Mouse (Mus musculus) brain, adult 2 months (tissue): ENCODE measurements around the gene Paqr4.
"Not testable (repeated sequence)": the region's sequence is repeated elsewhere in the genome, so short reads cannot be mapped to it uniquely, and the experiment has no call there.

Experiments
- DNase-seq: peaks from one replicate; pipeline ENCODE4 v3.0.0; 2011; ENCODE audit warnings: low read depth, low spot score

Paqr4 gene

DNA sequence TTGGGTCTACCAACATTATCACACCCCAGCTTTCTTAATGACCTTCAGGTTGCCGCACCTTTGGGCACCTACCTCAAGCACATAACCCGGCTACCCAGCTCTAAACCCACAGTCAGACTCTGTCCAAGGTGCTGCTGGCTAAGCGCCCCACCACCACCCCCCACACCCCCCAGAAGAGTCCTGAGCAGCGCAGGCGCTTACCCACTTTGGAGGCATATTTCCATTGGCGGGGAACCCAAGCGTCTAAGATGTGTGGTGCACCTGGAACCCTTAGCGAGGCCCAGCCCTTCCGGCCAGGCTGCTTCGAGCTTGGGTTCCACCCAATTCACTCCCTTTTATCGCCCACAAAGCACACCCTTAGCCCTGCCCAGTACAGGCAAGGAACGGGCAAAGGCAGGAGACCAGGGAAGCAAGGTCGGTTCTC lies at the start of gene Paqr4:
Gene Paqr4, minus strand, starts transcription at position 270 of the 424 bp plus-strand sequence.
- DNase-seq, result peak; percentile 61

GRCm38 (mm10) chr17:23789749-23790268 lies 49.1 kb upstream of the Paqr4 start:
- DNase-seq, result no peak

- no peak for DNase-seq
Observed at GRCm38 (mm10) chr17:23788973-23789372, 48.3 kb upstream of the Paqr4 start.

GRCm38 (mm10) chr17:23786510-23786931 lies 45.9 kb upstream of the Paqr4 start:
- peak; percentile 91 for DNase-seq

DNA sequence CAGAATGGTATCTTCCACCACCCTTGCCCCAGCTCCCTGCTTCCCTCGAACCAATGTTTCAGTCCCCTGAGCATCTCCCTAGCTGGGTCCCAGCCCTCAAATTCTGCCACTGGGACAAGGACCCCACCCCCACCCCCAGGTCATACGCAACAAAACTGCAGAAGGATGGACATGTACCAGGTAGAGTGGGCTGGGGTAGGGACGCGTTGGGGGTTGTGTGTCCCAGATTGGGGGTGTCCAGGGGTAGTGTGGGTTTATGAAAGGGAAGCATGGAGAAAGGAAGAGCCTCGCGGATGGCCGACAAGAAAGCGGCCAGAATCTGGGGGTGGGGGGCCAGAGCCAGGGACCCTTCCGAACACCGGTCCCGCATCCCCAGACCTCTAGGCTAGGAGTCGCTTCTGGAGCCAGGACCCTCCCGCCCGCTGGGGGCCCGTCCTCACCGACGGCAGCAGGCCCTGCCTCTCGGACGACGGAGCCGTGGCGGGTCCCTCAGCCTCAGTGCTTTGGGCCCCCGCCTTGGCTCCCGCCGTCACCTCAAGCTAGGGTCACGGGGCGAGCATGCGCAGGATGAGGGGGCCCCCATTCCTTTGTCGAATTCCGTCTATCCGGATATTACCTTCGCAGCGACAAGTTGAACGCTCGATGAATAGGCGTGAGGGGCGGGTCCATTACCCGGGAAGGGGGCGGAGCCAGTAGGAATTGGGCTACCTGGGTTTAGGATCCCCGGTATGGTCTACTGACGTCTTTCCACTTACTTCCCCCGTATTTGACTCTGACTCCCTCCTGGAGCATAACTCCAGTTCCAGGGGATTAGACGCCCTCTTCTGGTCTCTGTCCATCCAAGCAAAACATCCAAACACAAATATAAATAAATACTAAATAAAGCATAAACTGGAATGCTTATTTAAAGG lies 45.1 kb upstream of the Paqr4 start, which contains the start of gene Flywch2:
Gene Flywch2, minus strand, starts transcription at position 521 of the 911 bp plus-strand sequence.
- peak; percentile 98 for DNase-seq

GRCm38 (mm10) chr17:23783352-23783751 lies 42.7 kb upstream of the Paqr4 start:
- DNase-seq, result no peak

DNA sequence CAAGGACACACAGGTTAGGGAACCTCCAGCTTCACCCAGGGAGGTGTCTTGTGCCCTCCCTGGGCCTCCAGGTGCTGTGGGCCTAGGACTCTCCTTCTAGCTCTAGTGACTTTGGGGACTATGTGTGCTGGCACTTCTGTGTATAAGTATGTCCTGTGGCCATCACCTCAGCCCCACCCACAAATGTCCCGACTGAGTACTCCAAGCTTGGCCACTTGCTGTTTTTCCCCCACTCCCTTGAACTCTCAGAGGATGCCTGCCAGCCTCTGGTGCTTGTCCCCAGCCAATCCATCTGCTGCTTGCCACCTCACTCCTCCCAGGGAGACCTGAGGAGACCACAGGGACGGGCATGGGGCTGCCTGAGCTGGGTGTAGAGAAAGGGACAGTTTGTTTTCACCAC lies 37.8 kb upstream of the Paqr4 start:
- DNase-seq, result no peak

- DNase-seq, result no peak
Observed at GRCm38 (mm10) chr17:23777141-23777540, 36.5 kb upstream of the Paqr4 start.

GRCm38 (mm10) chr17:23776216-23776615 lies 35.5 kb upstream of the Paqr4 start:
- DNase-seq, result no peak

DNA sequence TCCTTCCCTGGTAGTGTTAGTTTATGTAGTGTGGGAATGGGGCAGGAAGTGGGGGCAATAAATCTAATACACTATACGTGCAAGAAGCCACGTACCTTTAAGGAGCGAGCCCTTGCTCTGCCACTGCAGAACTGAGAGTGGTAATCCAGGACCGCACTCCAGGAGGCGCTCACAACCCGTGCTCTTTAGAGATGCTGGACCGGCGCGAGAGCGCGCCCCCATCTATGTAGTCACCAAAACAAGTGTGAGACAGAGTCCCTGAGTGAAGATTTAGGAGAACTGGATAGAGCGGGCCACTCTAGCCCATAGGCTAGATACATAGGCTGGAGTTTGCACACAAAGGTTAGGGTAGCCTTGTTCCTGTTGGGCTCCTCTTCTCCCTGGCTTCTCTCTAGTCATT lies 33.4 kb upstream of the Paqr4 start:
- DNase-seq, result peak; percentile 88

DNA sequence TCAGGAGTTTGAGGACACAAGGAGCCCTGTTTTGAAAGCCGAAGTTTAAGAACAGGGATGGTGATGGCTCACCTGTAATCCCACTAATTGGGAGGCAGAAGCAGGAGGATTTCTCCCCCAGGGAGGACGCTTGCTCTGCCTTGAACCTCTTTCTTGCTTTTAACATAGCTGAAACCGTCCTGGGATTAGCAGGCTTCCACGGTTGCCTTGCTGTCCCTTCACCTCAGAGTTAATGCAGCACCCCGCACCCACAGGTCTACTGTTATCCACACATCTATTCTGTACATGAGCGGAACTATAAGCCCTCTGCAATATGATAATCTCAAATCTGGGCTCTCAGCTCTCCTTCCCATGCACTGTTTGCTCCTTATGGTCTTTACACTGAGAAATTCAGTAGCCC lies 33.0 kb upstream of the Paqr4 start:
- no peak for DNase-seq

DNA sequence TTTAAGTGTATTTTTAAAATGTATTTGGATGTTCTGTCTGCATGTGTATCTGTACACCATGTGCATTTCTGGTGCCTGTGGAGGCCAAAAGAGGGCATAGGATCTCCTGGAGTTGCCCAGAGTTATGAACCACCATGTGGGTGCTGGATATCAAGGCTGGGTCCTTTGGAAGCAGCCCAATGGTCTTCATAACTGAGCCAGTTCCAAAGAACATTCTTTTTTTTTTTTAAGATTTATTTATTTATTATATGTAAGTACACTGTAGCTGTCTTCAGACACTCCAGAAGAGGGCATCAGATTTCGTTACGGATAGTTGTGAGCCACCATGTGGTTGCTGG lies 31.5 kb upstream of the Paqr4 start:
- not testable (repeated sequence) for DNase-seq

- DNase-seq, result peak; percentile 100
Observed at GRCm38 (mm10) chr17:23771284-23772218, 30.9 kb upstream of the Paqr4 start, which contains the start of gene Flywch1. TSS of gene Flywch1 (minus strand) at chr17:23771602.

DNA sequence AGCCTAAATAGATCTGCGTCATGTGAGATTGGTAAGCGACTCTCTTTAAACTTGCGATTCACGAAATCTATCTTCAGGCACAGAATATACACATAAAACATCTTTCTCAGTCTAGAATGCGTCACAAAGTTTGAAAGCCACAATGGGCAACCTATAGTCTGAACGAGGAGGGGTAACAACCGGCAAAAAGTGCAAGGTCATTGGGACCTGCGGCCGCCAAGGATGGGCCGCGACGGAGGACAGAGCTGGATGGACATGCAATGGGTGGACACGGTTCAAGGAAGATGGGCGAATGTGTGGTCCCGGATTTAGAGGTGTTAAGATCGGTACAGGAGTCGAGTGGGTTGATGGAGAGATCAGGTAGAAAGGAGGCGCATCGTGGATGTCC lies 30.2 kb upstream of the Paqr4 start:
- DNase-seq, result peak; percentile 58

GRCm38 (mm10) chr17:23770493-23770892 lies 29.8 kb upstream of the Paqr4 start:
- peak; percentile 43 for DNase-seq

GRCm38 (mm10) chr17:23762976-23763375 lies 22.3 kb upstream of the Paqr4 start:
- peak; percentile 48 for DNase-seq

DNA sequence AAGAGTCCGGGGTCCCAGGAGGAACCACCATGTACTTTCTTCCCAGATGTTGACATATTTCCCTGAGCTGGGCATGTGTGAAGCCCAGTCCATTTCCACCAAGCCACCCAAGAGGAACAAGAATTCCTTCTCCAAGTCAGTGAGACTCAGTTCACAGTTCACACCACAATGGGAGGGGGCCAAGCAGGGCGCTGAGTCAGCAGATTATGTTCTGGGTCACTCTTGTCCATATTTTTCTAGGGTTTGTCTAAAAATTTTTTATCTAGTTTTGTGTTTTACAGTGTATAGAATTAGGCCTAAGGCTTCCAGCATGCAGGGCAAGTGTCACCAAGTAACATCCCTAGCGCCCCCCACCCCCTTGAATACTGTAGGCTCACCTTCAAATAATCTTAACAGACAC lies 20.5 kb upstream of the Paqr4 start:
- no peak for DNase-seq

- no peak for DNase-seq
Observed at GRCm38 (mm10) chr17:23760231-23760630, 19.6 kb upstream of the Paqr4 start.

DNA sequence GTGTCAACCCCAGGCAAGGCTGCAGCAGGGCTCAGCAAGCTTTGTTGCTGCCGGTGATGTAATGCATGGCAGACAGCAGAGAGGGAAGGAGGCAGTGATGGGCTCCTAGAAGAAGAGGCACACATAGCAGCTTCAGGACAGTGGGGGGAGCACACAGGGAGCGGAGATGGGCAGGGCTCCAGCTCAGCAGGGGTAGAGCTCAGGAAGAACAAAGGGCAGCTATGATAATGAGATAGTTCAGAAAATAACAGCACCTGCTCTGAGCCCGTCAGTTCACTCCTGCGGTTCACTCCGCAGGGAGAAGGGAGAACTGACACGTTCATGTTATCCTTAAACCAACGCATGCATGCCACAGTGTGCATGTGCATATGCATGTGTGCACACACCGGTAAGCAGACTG lies 18.1 kb upstream of the Paqr4 start:
- peak; percentile 53 for DNase-seq

DNA sequence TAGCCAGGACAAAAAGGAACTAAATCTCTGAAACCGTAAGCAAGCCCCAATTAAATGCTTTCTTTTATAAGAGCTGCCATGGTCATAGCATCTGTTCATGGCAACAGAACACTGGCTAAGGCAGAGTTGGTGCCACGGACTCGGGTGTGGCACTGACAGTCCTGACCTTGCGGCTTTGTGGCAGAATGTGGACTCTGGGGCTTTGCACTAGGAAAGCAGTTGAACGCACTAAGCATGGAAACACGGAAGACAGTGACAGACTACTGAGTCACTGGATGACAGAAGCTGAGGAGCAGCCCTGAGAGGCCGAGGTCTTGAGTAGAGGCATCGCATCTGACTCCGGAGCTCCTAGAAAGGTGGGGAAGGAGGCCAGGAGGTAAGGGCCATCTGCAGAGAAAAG lies 16.9 kb upstream of the Paqr4 start:
- no peak for DNase-seq

DNA sequence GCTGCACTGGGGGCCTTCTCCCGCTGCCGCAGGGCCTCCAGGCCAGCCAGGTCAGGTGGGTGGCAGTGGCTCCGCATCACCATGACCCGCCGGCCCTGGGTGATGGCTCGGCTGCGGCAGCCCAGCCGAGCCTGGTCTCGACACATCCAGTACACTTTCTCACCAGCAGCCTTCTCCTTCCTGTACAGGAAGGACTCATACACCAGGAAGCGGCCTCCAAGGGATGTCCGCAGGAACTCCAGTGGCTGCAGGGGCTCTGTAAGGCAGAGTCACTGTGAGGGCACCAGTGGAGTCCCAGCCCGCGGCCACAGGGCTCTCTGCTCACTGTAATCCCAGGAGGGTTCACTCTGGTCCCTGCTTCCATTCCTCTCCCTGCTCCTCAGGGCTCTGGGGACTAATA lies 15.0 kb upstream of the Paqr4 start:
- DNase-seq, result no peak
